Mouse (Mus musculus) myocyte (in vitro differentiated cells): ENCODE measurements around the gene Mif4gd. TPM values are rescaled to one million over a fixed set of nuclear protein-coding genes. Genes with fewer than 3 reads are reported as not detected.

Experiments used
- H3K27me3 ChIP-seq: one replicate; pipeline ENCODE4 v1.6.1; 2011; ENCODE audit not compliant: control insufficient read depth, insufficient read depth, insufficient read length
- H3K36me3 ChIP-seq: one replicate; pipeline ENCODE4 v1.6.1; 2011; ENCODE audit not compliant: control insufficient read depth, insufficient read depth
- H3K4me2 ChIP-seq: one replicate; pipeline ENCODE4 v1.6.1; 2011; ENCODE audit warnings: low read depth, control low read depth
- H3K4me3 ChIP-seq: one replicate; pipeline ENCODE4 v1.5.1; 2011; ENCODE audit warnings: mild to moderate bottlenecking, control low read depth, moderate library complexity
- H3K79me2 ChIP-seq: one replicate; pipeline ENCODE4 v1.6.1; 2011; ENCODE audit not compliant: control insufficient read depth, insufficient read depth
- H3ac ChIP-seq: one replicate; pipeline ENCODE4 v1.6.1; 2011; ENCODE audit not compliant: control insufficient read depth, insufficient read length
- CEBPB ChIP-seq: IDR thresholded peaks from 2 replicates; pipeline ENCODE4 v1.6.1; 2011; ENCODE audit warnings: mild to moderate bottlenecking, moderate library complexity; ENCODE audit not compliant: poor library complexity, insufficient read depth, severe bottlenecking
- E2F4 ChIP-seq: IDR thresholded peaks from one replicate; pipeline ENCODE4 v1.6.1; 2011; ENCODE audit warnings: mild to moderate bottlenecking, control low read depth, moderate library complexity; ENCODE audit not compliant: insufficient read depth
- MAX ChIP-seq: IDR thresholded peaks from one replicate; pipeline ENCODE4 v1.6.1; 2011; ENCODE audit warnings: low read depth, mild to moderate bottlenecking, control low read depth
- MYOD1 ChIP-seq, 3 experiments: IDR thresholded peaks; one replicate each; pipeline ENCODE4 v1.6.1; 2011; ENCODE audit warnings: control low read depth in 2 of 3, low read depth in 2 of 3, mild to moderate bottlenecking in 2 of 3, moderate library complexity in 1 of 3; ENCODE audit not compliant: insufficient read length in 2 of 3, control insufficient read depth in 1 of 3
- MYOG ChIP-seq, 3 experiments: IDR thresholded peaks; one replicate each; pipeline ENCODE4 v1.6.1; 2011; ENCODE audit warnings: control low read depth in 2 of 3, low read depth in 2 of 3, mild to moderate bottlenecking in 2 of 3; ENCODE audit not compliant: insufficient read length in 2 of 3, control insufficient read depth in 1 of 3, insufficient read depth in 1 of 3
- POLR2A ChIP-seq: IDR thresholded peaks from one replicate; pipeline ENCODE4 v1.6.1; 2011; ENCODE audit warnings: low read depth, mild to moderate bottlenecking, control low read depth, moderate library complexity; ENCODE audit not compliant: insufficient read length
- POLR2AphosphoS2 ChIP-seq: IDR thresholded peaks from one replicate; pipeline ENCODE4 v1.6.1; 2011; ENCODE audit warnings: low read depth, control low read depth; ENCODE audit not compliant: insufficient read length
- REST ChIP-seq: IDR thresholded peaks from one replicate; pipeline ENCODE4 v1.6.1; 2011; ENCODE audit warnings: mild to moderate bottlenecking, control low read depth, moderate library complexity; ENCODE audit not compliant: insufficient read depth, insufficient read length
- SRF ChIP-seq: IDR thresholded peaks from one replicate; pipeline ENCODE4 v1.6.1; 2011; ENCODE audit warnings: low read depth; ENCODE audit not compliant: control insufficient read depth, insufficient read length
- TCF12 ChIP-seq: IDR thresholded peaks from one replicate; pipeline ENCODE4 v1.6.1; 2011; ENCODE audit warnings: mild to moderate bottlenecking, control low read depth; ENCODE audit not compliant: poor library complexity, insufficient read depth, severe bottlenecking
- TCF3 ChIP-seq: IDR thresholded peaks from one replicate; pipeline ENCODE4 v1.6.1; 2011; ENCODE audit warnings: low read depth, control low read depth; ENCODE audit not compliant: insufficient read length
- USF1 ChIP-seq: IDR thresholded peaks from one replicate; pipeline ENCODE4 v1.6.1; 2011; ENCODE audit warnings: low read depth, mild to moderate bottlenecking, control low read depth, moderate library complexity
- polyA plus RNA-seq: library from polyadenylated mRNA; unstranded; fragments of >200 nt; fragmentation: generic; extraction: Trizol; gene quantifications from one replicate; pipeline ENCODE4 v1.2.1, GENCODE M21; 2012; ENCODE audit warnings: missing spikeins

Gene Mif4gd
- polyA plus RNA-seq = 17.5 TPM

- no peak for TF ChIP-seq MYOG (IDR thresholded peaks at IDR 0.05; ENCODE audit: control insufficient read depth in 1 of 3, insufficient read depth in 1 of 3, insufficient read length in 2 of 3, low read depth in 2 of 3)
- TF ChIP-seq POLR2A = peak; percentile 65
- no peak for TF ChIP-seq TCF12
- H3K27me3 ChIP-seq = no peaks in the 10 kb centered on the region
- H3K36me3 ChIP-seq = peaks cover 6% of the 10 kb centered on the region
- H3K4me3 ChIP-seq = peak within 1 kb of the TSS; percentile 68
- H3K79me2 ChIP-seq = no peaks in the 10 kb centered on the region
- H3K4me2 ChIP-seq = peak within 1 kb of the TSS; percentile 100
- H3ac ChIP-seq = peak within 1 kb of the TSS; percentile 1
These were observed at the start of gene Mif4gd for GRCm38 (mm10) chr11:115612410-115613137. Gene Mif4gd, minus strand, starts transcription at chr11:115612969.

- H3K4me3 ChIP-seq = no peak overlapping the region
- TF ChIP-seq MYOG (IDR thresholded peaks at IDR 0.05; ENCODE audit: control insufficient read depth in 1 of 3, insufficient read depth in 1 of 3, insufficient read length in 2 of 3, low read depth in 2 of 3) (no peak), USF1 (no peak), CEBPB (no peak), MAX (no peak), TCF12 (no peak), TCF3 (no peak), SRF (no peak), POLR2A (no peak), POLR2AphosphoS2 (no peak), E2F4 (no peak), MYOD1 (IDR thresholded peaks at IDR 0.05; ENCODE audit: control insufficient read depth in 1 of 3, insufficient read length in 2 of 3, low read depth in 2 of 3) (no peak), REST (no peak)
- H3K79me2 ChIP-seq = peaks cover 35% of the 10 kb centered on the region
- H3K27me3 ChIP-seq = no peaks in the 10 kb centered on the region
- H3ac ChIP-seq = no peak overlapping the region
- H3K36me3 ChIP-seq = no peaks in the 10 kb centered on the region
- H3K4me2 ChIP-seq = no peak overlapping the region
These were observed 47.6 kb upstream of the Mif4gd start for GRCm38 (mm10) chr11:115660376-115660775.

GRCm38 (mm10) chr11:115658521-115658920, 45.8 kb upstream of the Mif4gd start:
- no peaks in the 10 kb centered on the region for H3K27me3 ChIP-seq
- H3K4me3 ChIP-seq = no peak overlapping the region
- H3K4me2 ChIP-seq = no peak overlapping the region
- H3K79me2 ChIP-seq = peaks cover 26% of the 10 kb centered on the region
- no peak overlapping the region for H3ac ChIP-seq
- TF ChIP-seq E2F4 = no peak
- no peak for TF ChIP-seq MYOG (IDR thresholded peaks at IDR 0.05; ENCODE audit: control insufficient read depth in 1 of 3, insufficient read depth in 1 of 3, insufficient read length in 2 of 3, low read depth in 2 of 3)
- no peak for TF ChIP-seq CEBPB
- no peak for TF ChIP-seq TCF12
- TF ChIP-seq REST = no peak
- TF ChIP-seq TCF3 = no peak
- no peak for TF ChIP-seq USF1
- TF ChIP-seq MAX = no peak
- TF ChIP-seq MYOD1 (IDR thresholded peaks at IDR 0.05; ENCODE audit: control insufficient read depth in 1 of 3, insufficient read length in 2 of 3, low read depth in 2 of 3) = no peak
- TF ChIP-seq SRF = no peak
- TF ChIP-seq POLR2A = no peak
- TF ChIP-seq POLR2AphosphoS2 = no peak
- peaks cover 5% of the 10 kb centered on the region for H3K36me3 ChIP-seq

- no peak overlapping the region for H3ac ChIP-seq
- H3K4me2 ChIP-seq = no peak overlapping the region
- no peaks in the 10 kb centered on the region for H3K27me3 ChIP-seq
- H3K79me2 ChIP-seq = peaks cover 4% of the 10 kb centered on the region
- no peak for TF ChIP-seq POLR2A
- no peak for TF ChIP-seq CEBPB
- TF ChIP-seq MYOG (IDR thresholded peaks at IDR 0.05; ENCODE audit: control insufficient read depth in 1 of 3, insufficient read depth in 1 of 3, insufficient read length in 2 of 3, low read depth in 2 of 3) = no peak
- no peak for TF ChIP-seq MYOD1 (IDR thresholded peaks at IDR 0.05; ENCODE audit: control insufficient read depth in 1 of 3, insufficient read length in 2 of 3, low read depth in 2 of 3)
- no peak for TF ChIP-seq MAX
- TF ChIP-seq REST = no peak
- TF ChIP-seq USF1 = no peak
- TF ChIP-seq E2F4 = no peak
- H3K4me3 ChIP-seq = no peak overlapping the region
- peaks cover 5% of the 10 kb centered on the region for H3K36me3 ChIP-seq
These were observed 41.4 kb upstream of the Mif4gd start for GRCm38 (mm10) chr11:115654128-115654527.

- H3K4me3 ChIP-seq = no peak overlapping the region
- no peaks in the 10 kb centered on the region for H3K27me3 ChIP-seq
- no peak overlapping the region for H3K4me2 ChIP-seq
- peaks cover 5% of the 10 kb centered on the region for H3K36me3 ChIP-seq
- H3K79me2 ChIP-seq = peaks cover 4% of the 10 kb centered on the region
- no peak overlapping the region for H3ac ChIP-seq
- TF ChIP-seq TCF3 (no peak), MAX (no peak), USF1 (no peak)
These were observed 40.4 kb upstream of the Mif4gd start for GRCm38 (mm10) chr11:115653194-115653593.
